Mouse (Mus musculus) layer of hippocampus, postnatal 36 days (tissue): ENCODE data around the gene Cpsf4l. TPM values are rescaled to one million over a fixed set of nuclear protein-coding genes. Genes with fewer than 3 reads are reported as not detected.
A peak's percentile ranks its signal among the peaks of the same experiment; 100 is the strongest.

Experiments used
- DNase-seq, 2 experiments: peaks; one replicate each; pipeline ENCODE4 v3.0.0; 2022
- total RNA-seq, 2 experiments: library from RNA; stranded (reverse); gene quantifications; 2 replicates each; pipeline ENCODE4 v1.2.3; 2021

Gene Cpsf4l
- total RNA-seq, 2 experiments from 2014 or later: not detected

DNA sequence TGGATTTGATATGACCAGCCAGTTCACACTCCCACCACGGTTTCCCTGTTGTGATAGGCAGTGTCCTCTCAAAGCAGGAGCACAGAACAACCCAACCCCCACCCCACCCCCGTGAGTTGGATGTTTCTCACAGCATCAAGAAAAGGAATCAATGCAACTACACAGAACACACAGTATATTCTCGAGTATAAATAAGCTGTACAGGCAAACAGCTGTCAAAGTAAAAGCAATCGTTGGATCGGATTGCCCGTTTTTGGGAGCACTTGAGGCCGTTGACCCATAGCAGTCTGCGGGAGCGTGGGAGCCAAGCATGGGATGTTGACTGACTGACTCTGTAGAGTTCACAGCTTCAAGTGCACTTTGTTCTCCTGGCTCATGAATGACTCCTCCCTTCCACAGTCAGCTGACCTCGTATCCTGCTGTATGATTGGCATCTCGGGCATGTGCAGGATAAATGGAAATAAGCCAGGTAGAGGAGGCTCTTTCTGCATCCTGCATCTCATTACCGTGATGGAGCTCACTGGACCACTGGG is 11.7 kb downstream of the Cpsf4l start:
- DNase-seq: no peak

DNA sequence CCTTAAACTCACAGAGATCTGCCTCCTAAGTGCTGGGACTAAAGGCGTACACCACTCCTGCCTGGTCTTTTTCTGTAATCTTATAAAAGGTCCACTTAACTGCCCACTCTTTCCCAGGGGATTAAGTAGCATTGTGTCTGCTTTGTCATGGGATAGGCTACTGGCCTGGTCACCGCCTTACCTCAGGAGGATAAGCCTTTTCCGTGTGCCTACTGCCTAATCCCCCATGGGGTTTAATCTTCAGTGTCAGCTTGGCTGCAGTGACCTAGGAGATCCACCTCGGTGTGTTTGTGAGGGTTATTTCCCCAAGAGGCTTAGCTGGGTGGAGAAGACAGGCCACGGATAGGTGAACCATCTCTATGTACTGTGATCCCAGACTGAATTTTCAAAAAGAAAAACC is 12.2 kb downstream of the Cpsf4l start:
- DNase-seq: no peak

DNA sequence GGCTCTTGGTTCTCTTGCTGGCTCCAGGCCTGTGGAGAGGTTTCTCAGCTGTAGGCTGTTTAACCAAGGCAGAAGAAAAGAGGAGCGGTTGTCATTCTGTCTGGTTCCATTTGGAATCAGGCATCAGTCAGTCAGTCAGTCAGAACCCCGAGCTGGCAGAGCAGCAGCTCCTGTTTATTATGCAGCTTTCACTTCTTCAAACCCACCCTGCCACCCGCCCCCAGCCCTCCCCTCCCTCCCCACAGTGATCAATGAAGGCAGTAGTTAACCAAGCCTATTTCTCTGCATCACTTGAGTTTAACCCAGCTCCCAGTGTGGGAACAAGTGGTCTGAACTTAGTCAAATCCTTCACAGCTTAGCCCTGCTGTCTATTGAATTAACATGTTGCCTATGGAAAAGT is 18.0 kb downstream of the Cpsf4l start:
- no peak for DNase-seq

DNA sequence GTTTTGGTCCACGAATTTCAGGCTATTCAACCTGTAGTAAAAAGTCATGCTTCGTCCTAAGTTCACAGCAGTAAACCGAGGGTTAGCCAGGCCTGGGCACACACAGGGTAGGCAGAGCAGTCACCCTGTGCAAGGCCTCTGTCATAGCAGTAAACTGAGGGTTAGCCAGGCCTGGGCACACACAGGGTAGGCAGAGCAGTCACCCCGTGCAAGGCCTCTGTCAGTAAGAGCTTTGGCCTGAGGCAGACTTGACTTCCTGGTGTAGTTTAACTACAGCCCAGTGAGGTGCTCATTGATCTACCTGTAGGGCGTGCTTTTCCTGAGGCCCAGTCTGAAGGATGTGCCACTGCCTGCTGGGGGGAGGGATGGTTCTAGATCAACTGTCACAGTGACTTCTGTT is 18.5 kb downstream of the Cpsf4l start:
- DNase-seq: no peak

DNA sequence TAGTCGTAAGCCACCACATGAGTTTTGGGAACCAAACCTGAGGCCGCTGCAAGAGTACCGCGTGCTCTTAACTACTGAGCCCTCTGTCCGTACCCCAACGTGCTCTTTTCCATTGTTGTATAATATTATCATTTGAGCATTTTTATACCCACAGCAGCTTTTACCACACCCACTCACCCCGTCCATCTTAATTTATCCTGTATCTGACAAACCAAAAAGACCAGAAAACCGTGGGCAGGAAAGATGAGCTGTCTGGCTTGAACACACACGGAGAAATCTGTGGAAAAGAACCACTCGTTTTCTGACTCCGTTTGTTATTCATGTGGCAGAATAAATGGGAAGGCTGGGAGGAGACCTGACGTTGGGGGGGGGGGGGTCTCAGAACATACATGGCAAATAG is 19.3 kb downstream of the Cpsf4l start:
- no peak for DNase-seq

DNA sequence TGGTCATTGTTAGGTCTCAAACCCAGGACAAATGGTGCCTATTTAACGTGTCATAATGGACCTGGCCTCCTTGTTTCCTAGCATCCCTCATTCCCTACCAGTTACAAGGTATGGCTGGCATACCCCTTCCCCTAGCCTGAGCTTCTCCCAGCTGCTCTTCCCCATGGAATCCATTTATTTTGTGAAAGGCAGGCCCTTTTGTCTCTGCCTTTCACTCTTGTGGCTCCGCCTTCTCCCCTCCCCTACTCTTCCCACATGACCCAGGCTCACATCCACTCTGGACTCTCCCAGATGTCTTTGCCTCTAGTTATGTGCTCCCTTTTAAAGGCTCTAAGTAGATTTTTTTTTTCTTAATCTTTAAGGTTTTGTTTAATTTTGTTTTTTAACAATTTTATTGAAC is 22.8 kb downstream of the Cpsf4l start:
- DNase-seq: no peak

DNA sequence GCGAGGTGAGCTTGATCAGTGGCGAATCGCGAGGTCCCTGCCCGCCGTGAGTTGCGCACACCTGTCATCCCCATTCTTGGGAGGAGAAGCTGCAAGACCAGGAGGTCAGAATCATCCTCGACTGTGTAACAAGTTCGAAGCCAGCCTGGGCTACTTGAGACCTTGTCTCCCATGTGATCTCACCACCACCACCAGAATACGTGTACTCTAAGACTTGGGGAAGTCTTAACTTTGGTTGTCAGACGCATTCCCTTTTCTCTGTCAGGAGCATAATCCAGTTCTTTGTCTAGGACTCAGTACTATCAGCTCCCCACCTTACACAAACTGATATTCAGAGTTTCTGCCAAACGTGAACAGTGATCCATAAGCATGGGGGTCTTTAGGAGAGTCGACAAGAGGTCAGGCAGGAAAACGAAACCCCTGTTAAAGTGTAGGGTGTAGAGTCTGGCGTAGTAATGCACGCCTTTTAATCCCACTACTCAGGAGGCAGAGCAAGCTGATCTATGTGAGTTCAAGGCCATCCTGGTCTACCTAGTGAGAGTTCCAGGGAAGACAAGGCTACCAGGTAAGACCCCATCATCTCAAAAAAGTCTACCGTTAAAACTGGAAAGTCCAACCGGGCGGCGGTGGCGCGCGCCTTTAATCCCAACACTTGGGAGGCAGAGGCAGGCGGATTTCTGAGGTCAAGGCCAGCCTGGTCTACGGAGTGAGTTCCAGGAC is 24.9 kb downstream of the Cpsf4l start:
- no peak for DNase-seq

DNA sequence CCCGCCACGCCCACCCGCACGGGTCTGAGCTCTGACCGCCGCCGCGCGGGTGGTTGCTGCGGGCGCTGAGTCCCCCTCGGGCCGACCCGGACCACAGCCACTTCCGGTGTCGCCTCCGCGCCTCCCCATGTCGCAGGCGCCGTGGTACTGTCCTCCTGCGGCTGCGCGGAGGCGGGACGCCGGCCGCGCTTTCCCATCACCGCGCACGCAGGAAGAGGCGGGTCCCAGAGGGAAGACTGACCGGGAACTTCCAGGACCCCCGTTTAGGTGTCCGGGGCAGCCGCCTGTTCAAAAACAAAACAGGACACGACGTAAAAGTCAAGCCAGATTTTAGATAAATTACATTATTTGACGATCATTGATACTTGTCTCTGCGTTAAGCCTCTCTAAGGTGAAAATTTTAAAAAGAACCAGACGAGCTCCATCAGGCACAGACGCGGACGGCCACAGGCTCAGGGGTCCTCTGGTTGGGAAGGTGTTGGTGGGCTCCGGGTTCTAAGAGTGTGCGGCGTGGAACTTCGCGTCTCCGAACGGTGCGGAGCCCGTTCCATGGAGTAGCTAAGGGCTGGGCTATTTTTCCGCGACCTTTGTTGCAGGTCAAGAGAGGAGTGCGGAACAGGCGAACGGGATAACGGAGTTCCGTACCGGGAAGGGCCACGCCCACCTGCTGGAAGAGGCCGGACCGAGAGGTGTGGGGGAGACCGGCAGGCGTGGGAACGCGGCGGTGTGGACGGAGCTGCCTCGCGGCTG is 25.7 kb downstream of the Cpsf4l start, which contains the start of the genes Fam104a and D11Wsu47e:
Gene Fam104a (minus strand): TSS at position 199 of the 750 bp plus-strand sequence.
Gene D11Wsu47e (plus strand): TSS at position 456 of the 750 bp plus-strand sequence.
- peak; percentile 95 to 96 for DNase-seq

DNA sequence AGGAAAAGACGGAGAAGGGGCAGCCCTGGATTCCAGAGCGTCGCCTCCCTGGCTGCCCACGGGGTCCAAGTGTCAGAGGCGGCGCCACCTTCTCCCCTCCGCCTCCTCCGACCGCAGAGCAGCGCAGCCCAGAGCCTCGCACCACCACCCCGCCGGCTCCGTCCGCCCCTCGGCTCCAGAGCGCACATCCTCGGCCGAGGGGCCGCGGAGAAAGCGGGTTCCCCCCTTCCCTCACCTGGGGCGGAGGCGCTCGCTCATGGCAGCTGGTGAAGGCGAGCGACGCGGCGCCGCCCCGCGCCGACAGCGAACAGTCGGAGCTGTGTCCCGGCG is 26.2 kb downstream of the Cpsf4l start:
- DNase-seq: peak in 1 of 2 experiments; percentile 30

DNA sequence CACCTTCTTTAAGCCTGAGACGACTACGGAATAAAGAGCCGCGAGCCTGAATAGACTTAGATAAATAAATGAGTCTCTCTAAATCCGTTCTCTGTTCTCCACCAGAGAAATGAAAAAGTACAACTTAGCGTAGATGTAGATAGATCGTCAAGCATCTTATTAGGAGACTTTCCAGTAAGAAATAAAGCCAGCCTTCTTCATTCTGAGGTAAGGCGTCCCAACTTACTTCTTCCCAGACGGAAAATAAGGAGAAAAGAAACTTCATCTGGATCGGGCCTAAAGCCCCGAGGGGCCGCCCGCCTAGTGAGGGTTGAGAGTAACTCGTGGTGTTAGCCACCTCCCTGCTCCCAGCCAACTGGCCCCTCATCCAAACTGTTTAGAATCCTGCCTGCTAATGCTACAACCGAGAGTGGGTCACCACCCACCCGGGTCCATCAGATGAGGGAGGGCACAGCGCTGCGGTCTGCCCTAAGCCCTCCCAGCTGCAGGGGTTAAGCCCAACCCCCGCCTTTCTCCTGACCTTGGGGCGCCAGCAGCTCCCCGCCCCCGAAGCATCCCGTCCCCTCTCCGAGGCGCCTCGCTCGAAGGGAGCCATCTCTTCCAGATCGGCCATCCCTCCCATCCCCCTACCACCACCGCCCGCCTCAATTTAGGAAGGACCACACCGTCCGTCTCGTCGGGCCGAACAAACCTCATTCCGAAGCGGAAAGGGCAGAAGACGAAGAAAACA is 26.8 kb downstream of the Cpsf4l start:
- peak in 1 of 2 experiments; percentile 28 for DNase-seq

DNA sequence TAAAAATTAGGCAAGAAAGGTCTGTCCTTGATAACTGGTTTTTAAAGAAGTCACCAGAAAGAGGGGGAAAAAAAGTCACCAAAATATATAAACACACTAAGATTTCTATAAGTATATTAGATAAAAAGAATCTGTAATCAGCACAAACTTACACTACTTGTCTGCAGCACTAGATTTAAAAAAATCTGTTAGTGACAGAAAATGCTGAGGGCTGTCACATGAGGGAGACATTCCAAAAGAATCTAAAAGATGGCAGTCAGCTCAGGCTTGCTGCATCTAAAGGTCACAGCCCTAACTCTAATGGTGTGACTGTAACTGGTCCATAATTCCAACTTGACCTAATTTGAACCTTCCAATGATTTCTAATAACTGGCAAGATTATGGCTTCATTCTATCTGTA is 27.8 kb downstream of the Cpsf4l start:
- no peak for DNase-seq

DNA sequence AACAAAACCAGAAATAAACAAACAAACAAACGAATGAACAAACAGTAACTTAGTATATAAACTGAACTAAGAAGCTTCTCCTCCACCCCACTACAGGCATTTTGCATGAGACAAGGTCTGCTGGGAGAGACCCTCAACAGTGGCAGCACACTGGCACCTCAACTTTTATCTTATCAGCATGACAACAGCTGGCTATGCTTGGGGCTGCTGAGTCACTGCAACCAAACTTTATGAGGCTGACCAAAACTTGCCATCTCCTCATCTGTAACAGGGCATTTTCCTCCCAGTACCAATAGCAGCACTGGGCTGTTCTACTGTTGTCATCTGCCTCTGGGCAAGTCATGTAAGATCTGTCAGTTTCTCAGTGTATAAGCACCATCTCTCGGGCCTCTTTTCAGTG is 28.9 kb downstream of the Cpsf4l start:
- DNase-seq: no peak

DNA sequence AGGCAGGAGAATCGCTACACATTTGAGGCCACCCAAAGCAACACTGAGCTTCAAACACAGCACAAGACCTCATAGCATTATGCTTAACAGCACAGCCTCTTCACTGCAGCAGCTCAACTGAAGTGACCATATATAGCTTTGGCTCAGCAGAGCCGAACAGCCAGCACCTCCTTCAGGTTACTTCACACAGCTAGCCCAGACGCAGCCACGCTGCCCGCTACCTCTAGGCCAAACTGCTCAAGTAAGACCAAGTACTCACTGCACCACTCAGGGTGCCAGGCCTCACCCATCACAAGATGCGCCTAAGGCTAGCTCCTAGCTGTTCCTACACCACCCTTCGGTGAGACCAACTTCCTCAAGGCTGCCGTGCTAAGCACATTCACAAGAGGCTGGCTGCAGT is 31.4 kb downstream of the Cpsf4l start:
- DNase-seq: no peak

DNA sequence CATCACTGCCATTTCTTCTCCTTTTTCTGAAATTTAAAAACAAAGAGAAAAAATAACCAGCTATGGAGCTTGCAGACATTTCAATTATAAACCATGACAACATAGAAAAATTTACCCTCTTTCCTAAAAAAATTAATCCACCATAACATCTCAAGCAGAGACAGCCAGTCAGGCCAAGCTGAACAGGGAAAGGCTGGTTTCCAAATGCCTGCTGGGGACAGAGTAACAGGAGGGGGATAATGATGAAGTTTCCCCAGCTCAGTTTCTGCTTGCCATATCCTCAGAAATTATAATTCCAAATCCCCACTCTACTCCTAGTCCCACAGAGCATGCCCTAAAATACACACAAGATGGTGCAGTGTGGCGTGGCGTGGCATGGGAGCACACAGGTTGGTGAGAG is 32.4 kb downstream of the Cpsf4l start:
- no peak for DNase-seq

DNA sequence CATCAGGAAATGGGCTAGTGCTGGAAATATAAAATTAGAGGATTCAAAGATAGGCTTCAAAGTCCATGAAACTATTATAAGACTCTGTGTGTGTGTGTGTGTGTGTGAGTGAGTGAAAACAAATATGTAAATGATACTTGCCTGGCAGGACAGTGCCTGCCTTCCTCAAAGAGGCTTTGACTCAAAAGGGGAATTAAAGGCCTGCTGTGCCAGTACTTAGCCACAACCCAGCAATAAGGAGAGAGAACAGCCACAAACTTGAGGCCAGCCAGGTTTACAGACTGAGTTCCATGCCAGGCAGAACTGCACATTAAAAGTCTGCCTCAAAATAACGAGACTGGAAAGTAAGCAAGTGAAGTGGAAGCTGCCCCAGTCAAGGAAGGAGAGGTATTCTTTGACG is 33.0 kb downstream of the Cpsf4l start:
- no peak for DNase-seq

DNA sequence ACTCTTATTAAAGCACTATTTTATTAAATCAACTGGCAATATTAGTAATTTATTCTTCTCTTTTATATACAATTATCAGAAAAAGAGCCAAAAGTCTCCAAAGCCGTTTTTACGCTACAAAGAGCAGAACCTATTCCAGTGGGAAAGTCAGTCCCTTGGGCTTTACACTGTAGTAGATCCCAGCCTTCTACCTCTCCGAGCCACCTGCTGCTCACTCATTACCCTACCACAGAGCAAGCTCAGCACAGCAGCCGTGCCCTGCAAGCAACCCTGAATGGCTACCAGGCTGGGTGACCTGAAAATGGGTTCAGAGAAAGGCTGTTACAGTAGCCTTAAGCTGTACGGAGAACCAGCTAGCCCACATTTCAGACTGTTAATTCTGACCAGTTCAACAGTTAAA is 35.2 kb downstream of the Cpsf4l start:
- no peak for DNase-seq

DNA sequence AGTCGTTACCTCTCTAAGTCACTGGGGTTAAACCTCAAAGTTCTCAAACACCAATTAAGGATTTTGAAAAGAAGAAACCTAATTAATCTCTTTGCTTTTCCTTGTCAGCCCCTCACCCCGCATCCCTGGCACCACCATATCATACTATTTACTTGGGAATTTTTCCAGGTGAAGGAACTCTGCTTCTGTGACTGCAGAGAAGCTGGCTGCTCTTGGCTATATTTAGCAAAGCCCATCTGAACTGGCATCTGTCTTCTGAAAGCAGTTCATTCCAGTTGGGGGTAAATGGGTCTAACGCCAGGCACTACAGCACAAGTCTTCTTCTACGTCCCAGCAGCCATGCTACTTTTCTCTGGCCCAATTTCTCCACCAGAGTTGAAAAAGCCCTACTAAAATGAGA is 36.2 kb downstream of the Cpsf4l start:
- no peak for DNase-seq

DNA sequence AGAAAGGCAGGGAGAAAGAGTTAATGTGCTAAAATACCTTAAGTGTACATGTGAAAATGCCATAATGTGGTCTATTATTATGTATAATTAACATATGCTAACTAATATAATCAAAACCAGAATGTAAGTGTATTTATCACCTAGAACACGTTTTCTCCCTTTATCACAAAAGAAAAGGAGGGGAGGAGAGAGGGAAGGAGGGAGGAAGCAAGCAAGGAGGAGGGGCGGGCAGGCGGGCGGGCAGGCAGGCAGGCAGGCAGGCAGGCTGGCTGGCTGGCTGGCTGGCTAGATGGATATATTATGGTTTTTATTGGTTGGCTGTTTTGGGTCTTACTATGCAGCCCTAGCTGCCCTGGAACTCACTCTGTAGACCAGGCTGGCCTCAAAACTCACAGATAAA is 40.1 kb downstream of the Cpsf4l start:
- DNase-seq: no peak

DNA sequence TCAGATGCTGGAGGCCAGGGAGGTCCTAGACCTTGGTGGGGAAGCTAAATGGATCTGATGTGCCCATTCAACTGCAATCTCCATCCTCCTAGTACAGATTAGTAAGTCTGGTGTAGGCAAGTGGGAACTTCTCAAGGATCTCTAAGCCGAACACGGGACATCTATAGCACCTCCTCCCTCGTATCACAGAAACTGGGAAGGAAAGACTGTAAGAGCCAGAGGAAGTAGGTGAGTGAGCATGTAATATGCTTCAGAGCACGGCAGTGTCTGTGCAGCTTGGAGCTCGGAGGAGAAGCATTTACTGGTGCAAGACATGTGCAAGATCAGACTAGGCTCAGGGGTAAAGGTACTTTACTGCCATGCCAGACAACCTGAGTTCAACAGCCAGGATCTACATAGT is 41.0 kb downstream of the Cpsf4l start:
- DNase-seq: no peak

DNA sequence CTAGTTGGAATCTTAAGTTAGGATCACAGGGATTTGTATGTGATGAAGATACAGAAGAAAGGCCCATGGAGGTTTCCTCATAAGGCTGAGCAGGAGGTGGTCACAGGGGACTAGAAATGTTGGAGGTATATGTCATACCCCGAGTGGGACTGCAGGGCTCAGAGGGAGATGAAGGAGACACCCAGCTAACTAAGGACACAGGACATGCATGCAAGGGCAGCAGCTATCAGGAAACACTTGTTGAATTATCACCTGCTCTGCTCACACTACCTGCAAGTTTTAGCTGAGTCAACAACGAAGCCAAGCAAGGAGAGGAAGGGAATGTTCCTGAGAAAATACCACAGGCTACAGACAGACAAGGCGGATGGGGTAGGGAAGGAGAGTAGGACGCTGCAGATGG is 42.1 kb downstream of the Cpsf4l start:
- no peak for DNase-seq

DNA sequence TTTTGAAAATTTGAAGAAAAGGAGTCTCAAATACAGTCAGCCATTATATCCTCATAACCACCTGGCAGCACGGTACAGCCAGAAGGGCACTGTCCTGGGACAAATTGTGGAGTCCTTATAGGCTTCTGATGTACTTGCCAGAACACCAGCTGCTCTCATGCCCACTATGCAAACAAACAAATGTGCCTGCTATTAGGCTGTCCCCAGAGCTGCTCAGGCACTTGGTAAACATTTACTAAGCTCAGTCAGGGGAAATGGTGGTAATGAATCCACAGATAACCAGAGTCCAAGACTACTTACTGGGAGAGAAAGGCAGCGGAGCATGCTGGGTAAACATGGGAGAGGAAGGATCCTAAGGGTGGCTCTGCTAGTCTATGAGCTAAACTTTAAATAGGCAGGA is 42.7 kb downstream of the Cpsf4l start:
- DNase-seq: no peak

DNA sequence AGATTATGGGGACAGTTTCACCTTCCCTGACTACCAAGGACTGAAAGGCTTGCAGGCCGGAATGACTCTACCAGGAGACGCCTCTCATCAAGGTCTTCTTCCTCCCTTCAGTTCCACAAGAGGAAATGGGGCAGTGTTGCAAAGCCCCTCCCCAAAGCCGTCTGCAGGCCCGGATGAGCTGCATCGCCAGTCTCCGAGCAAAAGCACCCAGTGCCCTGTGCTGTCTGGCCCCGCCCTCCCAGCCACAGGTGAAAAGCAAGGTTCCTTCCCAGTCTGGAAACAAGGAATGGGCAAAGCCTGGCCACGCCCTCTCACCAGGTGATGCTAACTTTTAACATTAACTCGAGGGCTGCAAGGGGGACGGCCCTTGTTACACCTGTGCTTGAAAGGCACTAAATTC is 43.2 kb downstream of the Cpsf4l start:
- no peak for DNase-seq

DNA sequence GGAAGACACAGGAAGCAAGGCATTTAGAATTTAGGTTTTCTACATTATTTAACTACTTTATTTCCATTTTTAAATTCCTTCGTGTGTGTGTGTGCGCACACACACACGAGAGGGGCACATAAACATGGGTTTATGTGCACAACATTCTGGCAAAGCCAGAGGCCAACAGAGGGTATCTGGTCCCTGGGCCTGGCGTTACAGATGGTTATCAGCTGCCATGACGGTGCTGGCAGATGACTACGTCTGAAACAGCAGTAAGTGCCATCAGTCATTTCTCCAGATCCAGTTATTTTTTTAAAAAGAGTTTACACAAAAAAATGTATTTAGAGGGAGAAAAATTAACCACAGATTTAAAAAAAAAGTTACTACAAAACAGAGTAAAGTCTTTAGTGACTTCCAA is 43.6 kb downstream of the Cpsf4l start:
- DNase-seq: no peak
